Mouse (Mus musculus) spleen, postnatal 36 days (tissue): ENCODE measurements around the gene Prkce.

Source experiments
- DNase-seq, 2 experiments: peaks; one replicate each; pipeline ENCODE4 v3.0.0; 2022; ENCODE audit warnings: low spot score in 2 of 2, mixed read lengths in 1 of 2

Prkce gene

DNA sequence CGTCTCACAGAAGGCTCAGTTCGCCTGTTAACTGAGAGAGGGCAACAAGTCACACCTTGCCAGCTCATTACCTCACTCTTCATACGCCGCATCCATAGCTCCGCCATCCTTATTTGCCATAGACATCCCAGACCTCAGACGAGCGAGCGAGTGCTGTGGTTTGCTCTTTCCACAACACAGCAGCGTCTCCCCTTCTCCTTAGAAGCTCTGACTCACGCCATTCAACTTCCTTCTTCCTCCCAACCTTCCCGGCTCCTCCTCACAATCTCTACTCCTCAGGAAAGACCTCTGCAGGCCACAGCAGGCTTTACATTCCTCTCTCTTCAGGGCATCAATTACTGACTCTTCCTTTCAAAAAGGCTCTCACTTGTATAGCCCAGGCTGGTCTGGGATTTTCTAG lies 51.0 kb downstream of the Prkce start:
- DNase-seq: no peak

DNA sequence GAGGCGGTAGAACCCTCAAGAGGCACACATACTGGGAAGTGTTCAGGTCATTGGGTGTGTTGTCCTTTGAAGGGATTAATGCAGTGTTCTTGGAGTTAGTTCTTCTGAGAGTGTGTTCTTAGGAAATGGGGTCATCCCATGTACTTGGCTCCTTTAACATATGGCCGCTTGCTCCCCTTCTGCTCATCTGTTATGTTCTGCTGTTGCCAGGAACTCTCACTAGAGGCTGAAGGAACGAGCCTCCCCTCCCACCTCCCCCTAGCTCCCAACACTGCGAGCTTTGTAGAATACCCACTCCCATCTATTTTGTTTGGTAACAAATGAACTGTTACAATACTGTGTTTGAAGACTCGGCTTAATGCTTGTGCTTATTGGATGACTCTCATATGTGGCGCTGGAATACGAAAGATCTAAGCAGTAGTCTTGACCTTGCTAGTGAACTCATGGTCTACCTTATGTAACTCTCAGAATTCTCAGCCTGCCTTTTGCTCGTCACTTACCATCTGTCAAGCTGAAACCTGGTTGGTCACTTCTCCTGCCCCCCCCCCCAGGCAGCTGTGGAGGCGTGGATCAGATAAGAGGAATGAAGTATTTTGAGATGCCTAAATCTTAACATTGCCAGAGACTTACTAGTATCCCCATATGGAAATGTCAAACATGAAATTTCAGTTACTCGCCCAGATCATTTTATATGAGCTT lies 58.1 kb downstream of the Prkce start:
- no peak for DNase-seq

DNA sequence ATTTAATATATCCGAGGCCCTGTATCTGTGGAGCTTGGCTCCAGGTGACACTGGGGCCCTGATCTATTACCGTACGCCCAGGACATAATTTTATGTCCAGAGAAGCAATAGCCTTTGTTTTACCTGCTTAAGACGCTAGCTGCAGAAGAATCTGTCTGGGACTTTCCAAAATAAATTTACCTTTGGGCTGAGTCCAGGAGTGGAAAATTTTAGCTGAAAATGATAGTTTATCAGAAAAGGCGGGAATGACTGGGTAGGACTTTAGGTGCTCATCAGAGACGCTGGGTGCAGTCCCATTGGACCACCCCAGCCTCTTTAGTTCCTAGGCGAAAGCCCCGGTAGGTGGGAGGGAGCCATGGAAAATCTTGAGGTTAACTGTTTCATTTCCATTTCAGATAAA lies 58.6 kb downstream of the Prkce start:
- no peak for DNase-seq

DNA sequence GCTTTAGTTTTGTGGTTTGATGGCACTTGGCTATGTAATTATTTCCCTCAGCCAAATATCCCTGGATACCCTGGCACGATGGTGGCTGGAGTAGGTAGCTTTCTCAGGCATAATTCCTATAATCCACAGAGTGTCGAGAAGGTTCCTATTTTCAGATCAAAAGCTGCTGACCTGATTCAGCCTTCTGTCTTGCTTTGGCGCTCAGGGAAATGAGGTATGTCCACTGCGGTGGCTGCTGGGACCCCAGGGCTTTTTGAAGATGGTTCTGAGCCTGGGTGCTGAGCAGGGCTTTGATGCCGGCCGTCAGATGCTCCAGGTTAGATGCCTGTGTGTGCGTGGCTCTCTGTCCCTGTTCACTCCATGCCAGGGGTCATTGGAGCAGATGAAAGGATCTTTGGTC lies 59.0 kb downstream of the Prkce start:
- no peak for DNase-seq

DNA sequence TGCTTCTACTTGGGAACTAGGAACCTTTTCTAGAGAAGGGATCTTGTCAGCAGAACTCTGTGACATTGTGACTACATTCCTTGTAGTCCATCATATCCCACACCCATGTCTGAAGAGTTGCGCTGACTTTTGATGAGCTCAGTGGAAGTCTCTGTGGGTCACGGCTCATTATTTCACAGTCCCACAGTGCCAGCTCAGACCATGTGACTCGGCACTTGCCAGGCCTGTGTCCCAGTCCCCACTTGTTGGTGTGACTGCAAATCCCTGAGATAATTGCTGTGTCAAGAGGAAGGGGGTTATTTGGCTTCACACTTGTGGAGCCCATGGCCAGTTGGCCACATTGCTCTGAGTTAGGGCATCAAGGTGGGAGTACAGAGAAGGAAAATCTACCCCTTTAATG lies 59.8 kb downstream of the Prkce start:
- no peak for DNase-seq

DNA sequence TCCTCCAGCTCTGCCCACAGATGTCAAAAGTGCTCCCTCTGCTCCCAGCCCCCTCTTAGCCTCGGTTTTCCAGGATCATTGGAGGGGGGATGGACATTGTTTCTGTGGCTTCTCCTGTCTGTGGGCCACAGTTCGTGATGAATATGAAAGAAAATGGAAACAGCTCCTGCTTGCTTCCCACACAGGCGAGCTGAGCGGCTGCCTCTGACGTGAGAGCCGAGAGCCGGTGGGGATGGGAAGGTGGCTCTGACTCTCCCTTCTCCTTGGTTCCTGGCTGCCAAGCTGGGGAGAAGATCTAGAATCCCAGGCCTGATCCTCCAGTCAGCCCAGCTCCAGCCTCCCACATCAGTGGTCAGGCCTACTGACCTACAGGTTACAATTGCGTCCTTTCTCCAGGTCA lies 61.3 kb downstream of the Prkce start:
- no peak for DNase-seq

DNA sequence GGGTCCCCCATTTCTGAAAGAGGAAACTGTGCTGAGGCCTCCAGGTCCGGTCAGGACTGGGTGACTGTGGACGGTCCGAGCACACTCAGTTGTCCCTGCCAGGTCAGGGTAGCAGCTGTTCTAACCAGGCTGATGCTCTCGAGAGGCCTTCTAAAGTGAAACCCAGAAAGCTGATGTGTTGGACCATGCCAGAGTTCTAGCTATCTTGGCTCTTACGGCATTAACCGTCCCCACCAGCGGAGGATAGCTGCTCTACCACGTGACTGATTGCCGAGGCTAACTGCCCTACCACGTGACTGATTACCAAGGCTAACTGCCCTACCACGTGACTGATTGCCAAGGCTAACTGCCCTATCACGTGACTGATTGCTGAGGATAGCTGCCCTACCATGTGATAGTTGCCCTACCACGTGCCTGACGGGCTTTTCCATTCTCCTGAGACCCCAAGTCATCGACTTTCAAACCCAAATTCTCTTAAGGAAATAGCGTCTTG lies 62.6 kb downstream of the Prkce start:
- DNase-seq: no peak

DNA sequence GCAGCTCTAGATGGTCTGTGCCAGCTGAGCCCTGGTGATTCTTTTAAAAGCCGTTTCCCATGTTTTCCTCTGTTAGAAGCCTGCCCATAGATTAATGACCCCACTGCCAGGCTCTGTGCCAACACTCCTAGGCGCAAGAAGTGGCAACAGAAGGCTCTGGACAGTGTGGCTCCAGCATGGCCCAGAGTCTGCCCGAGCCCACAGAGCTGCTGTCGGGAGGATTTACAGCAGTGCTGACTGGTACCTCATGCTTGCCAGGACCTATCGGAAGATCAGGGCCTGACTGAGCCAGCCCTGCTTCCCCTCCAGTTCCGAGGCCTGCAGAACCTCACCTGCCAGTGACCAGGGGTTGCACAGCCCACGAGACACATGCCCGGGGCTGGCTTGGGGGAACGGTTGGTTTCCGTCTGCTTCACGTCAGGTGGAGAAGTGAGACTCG lies 64.2 kb downstream of the Prkce start:
- no peak for DNase-seq

DNA sequence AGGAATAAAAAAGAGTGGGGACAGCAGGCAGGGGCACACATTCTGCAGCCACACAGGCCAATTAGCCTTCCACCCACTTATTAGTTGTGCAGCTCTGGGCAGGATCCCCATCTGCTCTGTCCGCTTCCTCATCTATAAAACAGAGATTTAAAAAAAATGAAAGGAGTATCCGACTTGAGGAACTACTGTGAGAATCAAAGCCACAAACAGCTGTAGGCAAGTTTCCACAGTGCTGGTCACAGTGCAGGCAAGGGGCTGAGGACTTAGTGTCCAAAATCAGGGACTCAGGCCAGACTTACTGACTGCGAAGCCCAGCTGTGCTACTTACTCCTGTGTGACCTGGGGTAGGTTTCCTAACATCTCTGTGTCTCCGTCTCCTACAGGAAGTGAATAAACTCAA lies 64.7 kb downstream of the Prkce start:
- no peak for DNase-seq

DNA sequence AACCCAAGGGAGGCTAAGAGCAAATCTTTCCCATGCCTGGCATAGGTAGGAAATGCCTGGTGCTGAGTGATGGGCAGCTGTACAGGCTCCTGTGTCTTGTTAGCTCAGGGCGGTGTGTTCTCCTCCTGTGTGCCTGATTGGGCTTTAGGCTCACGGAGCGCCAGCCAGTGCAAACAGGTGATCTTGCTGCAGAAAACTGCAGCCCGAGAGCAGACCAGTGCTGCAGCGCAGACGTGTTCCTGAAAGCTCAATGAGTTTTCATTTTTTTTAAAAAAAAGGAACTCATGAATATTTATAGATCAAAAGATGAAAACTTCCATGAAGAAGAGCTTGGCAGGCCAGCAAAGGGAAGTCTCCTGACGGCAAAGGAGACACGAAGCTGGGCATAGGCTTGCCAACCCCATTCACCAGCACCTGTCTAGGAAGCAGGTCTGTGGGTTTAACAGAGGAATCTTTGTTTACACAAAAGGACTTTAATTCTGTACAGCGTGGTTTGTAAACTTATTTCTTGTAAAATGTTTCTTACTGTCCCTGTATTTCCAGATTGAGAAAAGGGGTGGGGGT lies 67.1 kb downstream of the Prkce start:
- DNase-seq: no peak

DNA sequence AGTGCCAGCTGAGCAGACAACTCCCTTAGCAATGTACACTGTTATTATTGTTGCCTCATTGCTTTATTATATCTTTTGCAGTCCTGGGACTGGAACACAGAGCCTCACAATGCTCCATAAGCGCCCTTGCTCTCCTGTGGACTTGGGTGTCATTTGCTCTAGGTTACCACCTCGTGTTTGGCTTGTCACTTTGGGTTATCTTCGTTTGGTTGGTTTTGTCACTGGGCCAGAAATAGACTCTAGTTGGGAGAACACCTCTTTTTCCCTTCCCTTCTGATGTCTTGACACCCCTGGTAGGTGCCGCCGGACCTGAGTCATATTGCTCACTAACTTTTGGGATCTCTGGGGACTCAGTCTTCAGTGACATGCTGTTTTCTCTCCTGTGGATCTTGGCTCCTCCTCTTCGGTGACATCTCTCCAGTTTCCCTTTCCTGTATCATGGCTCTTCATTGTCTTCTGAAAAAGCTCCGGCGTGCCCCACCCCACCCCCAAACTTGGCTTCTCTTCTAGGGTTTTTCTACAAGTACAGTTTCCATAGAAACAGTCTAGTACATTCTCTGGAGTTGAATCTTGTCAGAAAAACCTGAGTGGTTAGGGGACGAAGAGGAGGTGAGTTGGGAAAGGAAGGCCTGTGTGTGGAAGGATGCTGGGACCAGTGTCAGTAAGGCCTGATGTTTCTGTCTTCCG lies 68.6 kb downstream of the Prkce start:
- DNase-seq: no peak

DNA sequence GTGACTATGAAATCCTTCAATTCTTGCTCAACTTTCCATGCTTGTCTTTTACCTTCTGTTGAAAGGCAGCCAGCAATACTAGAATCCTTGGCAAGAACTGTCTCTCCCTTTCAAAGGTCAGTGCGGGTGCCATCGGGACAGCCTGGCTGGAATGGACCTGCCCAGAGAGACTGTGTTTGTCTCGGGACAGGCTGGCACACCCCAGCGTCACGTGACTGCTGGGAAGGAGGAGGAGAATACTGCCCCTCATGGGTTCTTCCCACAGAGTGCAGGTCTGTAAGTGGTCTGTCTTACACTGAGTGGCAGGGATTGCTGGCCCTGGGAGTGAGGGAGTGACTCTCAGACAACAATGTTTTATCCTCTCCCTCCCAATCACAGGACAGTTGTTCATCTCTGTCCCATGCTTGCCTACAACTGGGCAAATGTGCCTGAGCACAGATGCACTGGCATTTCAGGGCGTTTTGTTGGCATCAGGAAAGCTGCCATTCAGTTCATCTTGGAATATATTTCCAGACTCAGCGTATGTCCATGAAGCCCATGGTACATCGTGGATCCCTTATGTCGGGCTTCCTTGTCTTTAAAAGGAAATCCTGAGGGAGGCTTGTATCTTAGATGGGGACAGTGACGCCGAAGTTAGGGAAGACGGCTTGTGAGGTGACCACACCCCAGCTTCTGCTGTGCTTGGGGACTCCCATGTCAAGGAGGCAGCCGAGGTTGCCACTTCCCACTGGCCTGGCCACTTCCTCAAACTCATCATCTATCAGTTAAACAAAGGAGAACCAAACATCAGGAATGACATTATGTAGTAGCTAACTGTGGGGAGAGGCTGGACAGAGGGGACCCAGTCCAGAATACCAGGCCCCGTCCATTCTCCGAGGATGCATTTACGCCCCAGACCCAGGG lies 69.5 kb downstream of the Prkce start:
- no peak for DNase-seq

DNA sequence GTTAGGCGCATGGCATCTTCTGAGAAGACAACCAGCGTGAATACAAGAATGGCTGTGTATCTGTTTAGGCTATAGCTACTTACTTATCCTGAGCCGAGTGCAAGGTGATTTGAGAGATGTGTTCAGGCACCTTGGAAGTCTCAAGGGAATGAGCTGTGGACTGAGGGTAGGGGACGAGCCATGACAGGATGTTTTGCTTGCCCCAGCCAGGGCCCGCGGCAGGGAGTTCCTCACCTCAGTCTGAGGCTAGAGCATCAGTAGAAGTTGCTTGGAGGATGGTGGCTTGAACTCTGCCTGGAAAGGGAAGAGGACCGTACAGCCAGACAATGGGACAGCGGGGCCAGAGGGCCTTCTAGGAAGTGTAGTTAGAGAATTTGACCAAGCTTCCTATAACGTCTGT lies 74.7 kb downstream of the Prkce start:
- DNase-seq: peak; percentile 48 to 55

DNA sequence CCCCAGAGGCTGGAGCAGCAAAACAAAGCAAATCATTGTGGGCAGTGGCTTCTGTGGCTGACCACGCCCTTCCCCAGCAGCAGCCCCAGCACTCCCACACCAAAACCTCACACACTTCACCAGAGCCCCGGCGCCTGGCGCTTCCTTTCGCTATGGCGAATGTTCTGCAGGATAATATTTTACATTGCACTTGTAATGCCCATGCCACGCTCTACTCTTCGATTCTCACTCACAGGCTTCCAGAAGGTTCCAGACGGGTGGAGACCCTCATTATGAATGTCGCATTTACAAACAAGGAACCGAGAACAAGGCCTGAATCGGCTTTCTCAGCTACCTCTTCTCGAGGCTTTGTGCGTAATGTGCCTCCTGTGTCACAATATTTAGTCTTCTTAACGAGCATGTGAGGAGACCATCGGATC lies 75.5 kb downstream of the Prkce start:
- DNase-seq: peak; percentile 40 to 48

DNA sequence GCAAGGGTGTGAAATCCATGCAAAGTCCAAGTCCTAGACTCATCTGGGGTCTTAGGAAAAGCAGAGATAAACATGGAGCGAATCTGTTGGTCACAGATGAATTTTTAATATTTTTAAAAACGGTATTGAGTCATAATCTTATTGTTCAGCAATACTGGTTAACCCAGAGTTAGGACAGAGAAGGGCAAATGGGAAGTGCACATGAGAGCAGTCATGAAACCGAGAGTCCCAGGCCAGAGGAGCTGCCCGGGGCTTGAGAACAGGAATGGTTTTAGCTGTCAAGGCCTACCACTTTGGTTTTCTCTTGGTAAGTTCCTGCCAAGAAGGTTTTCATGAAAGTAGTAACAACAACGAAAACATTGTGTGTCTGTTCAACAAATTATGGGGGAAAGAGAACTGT lies 76.8 kb downstream of the Prkce start:
- no peak for DNase-seq

DNA sequence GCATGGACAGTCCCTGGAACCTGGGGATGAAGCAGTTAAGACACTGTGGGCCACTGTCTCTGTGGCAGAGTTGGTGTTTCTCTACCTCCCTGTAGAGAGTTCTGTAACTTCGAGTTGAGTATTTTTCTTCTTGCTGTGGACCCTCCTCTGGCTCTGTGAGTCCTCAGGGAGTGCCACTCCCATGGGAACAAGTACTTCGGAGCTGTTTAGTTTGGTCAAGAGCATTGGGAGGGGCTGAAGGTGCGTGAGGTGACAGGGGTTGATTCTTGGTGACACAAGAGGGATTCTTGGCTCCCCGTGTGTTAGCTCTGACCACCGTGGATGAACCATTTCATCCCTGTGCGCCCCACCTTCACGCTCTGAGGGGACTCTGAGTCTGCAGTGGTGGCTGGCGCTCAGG lies 81.2 kb downstream of the Prkce start:
- no peak for DNase-seq

DNA sequence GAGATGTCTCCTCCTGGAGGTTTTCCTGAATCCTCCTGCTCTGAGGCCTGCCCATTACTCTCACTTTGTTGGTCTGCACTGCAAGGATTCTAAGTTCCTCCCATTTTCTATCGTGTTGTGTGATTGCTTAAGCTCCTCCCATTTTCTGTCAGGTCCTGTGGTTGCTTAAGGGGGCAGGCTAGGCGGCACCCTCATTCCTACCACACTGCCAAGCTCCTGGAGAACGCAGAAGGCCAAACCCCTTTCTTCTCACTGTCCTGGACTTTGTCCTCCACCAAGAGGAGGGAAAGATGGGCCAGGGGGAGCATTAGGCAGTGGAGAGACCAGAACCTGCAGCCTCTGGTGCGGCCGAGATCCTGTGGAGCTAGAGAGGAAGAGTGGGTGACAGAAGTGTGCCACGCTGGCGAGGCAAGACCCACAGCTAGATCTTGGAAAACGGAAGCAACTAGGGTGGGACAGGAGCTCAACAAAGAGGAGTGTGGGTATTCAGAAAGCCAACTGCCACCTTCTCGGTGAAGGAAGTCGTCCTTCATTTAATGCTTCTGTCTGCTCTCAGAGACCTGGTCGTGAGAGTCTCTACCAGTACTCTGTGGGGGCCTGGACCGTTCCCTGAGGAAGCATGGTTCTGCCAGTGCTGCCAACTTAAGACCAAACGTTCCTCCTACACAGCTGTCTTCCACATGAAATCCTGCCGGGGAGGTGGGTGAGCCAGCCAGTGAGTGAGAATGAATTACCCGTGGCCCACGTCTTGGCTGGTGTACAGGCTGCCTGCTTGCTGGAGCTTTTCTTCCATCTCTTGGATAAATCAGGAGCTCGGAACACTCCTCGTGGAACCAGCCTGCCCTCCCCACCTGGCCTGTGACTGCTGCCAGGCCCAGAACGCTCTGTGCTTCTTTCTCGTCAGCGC lies 82.2 kb downstream of the Prkce start:
- no peak for DNase-seq

DNA sequence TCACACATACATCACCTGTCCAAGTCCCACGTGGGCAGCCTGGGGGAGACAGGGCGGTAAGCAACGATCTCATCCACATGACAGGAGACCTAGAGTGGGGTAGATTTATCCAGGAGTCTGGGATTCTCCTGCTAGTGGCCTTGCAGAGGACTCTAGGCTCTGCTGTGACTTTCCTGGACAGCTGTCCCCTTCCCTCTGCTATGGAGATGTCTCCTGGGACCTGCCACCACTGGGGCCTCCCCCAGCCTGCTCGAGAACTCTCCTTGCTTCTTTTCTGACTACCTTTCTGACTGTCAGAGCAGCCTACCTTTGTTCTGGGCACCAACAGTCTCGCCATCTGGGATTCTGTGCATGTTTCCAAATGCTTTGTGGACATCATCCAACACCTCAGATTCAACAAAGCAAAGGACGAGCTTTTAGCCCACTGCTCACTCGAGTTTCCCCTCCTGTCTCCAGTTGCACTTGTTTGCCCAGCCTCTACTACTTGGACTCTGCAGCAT lies 82.9 kb downstream of the Prkce start:
- no peak for DNase-seq

DNA sequence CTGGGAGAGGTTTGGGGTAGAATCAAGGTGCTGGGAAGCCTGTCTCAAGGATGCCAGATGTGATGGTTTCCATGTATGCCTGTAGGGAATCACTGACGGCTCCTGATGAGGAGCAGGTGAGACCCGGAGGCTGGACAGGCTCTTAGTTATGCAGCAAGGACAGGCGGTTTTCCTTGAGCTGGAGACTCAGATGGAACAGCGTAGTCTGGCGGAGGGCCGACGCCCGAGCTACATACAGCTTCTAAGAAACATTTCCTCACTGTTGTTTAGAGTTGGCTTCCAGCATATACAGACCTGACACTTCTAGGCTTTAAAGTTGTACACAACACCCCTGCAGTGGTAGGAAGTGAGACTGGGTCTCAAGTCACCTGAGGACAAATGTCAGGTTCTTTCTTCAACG lies 86.3 kb downstream of the Prkce start:
- DNase-seq: no peak

DNA sequence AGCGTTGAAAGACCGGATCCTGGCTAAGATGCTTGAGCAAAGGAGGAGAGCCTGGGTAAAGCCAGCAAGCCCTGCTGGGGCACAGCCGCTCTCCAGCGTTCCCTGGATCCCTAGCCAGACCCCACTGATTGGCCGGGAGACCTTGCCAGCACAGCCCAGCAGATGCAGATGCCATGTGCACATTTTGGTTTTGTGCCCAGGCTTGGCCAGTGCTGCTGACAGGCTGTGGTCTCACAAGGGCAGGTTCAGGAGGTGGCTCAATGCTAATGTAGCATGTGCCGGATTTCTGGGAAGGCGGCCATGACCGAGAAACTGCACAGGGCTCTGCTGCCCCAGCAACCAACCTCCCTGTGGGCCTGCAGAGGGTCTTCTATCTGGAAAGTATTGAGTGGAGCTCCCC lies 86.7 kb downstream of the Prkce start:
- no peak for DNase-seq

DNA sequence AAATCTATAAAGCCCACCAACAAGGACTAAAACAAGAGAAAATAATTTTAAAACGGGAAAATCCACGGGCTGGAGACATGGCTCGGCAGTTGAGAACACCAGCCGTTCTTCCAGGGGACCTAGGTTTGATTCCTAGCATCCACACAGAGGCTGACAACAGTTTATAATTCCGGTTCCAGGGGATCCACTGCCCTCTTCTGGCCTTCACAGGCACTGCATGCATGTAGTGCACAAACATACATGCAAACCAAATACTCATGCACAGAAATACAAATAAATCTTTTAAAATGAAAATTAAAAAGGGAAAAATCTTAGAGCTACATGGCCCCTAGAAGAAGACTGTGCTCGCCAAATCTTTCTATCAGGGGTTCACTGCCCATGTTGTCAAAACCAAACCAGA lies 87.4 kb downstream of the Prkce start:
- no peak for DNase-seq
